Mouse (Mus musculus): Measurements from ENCODE around the gene Rassf7. TPM values are rescaled to one million over a fixed set of nuclear protein-coding genes. Genes with fewer than 3 reads are reported as not detected.

The Rassf7 gene
- total and polyA plus RNA-seq, 3 experiments = 4.1 to 11.6 (median 8.1) TPM

DNA sequence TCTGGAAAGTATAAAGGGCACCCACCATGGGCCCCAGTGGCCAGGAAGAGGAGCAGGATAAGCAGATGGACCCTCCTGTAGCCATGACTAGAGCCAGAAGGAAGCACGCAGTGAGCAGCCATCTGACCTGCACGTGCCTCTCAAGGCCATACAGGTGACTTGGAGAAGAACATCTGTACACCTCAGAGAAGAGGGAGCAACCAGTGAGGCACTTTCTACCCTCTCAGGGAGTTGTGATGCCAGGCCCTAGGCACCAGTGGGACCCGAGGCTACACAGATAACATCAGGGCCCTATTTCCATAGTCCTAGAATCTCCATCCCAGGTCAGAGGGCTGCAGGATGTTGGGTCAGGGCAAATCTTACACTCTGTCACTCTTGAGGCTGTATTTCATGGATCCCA, 25.4 kb upstream of the Rassf7 start:
- dilution Hi-C loops (cut with MboI; ENCODE audit: extremely low pct_ligation_motif_present, extremely low pct_unique_long_range_greater_than_20kb, low sequenced_read_pairs) = no loop called here
- Histone ChIP-seq H3K9ac (ENCODE audit: insufficient read depth, low read depth) (no peak overlapping the region), H3K36me3 (replicated peaks in 1 of 2; ENCODE audit: control insufficient read depth in 1 of 2, insufficient read depth in 1 of 2, low read length in 1 of 2) (peaks cover 31 to 42% of the 10 kb centered on the region in 2 experiments), H3K27ac (ENCODE audit: insufficient read depth, low read depth) (no peak overlapping the region), H3K4me2 (ENCODE audit: insufficient read depth, low read depth, poor library complexity, severe bottlenecking) (no peak overlapping the region), H3K79me2 (replicated peaks; ENCODE audit: control insufficient read depth, extremely low read depth, insufficient read depth, poor library complexity, severe bottlenecking) (no peaks in the 10 kb centered on the region), H3K9me3 (replicated peaks; ENCODE audit: low read length) (no peaks in the 10 kb centered on the region), H3K27me3 (replicated peaks) (no peaks in the 10 kb centered on the region), H3K4me3 (replicated peaks in 1 of 3; ENCODE audit: low read depth in 2 of 3, low read length in 2 of 3, poor library complexity in 1 of 3) (no peak overlapping the region), H3K4me1 (ENCODE audit: control insufficient read depth in 1 of 2, insufficient read depth in 2 of 2) (peaks cover 6 to 15% of the 10 kb centered on the region in 2 experiments)
- no peak for TF ChIP-seq ELF1 (IDR thresholded peaks at IDR 0.05; ENCODE audit: low read depth, low read length)
- TF ChIP-seq GABPA (IDR thresholded peaks at IDR 0.05; ENCODE audit: insufficient replicate concordance, low read depth, low read length) = no peak
- no peak for TF ChIP-seq POLR2A (IDR thresholded peaks at IDR 0.05; ENCODE audit: low read depth, low read length)
- TF ChIP-seq POLR2AphosphoS2 (IDR thresholded peaks at IDR 0.05; ENCODE audit: low read depth, low read length) = no peak
- no peak for TF ChIP-seq PAX5 (IDR thresholded peaks at IDR 0.05; ENCODE audit: low read length)
- TF ChIP-seq USF1 (IDR thresholded peaks at IDR 0.05; ENCODE audit: low read depth, low read length) = no peak
- no peak for TF ChIP-seq SMC3 (IDR thresholded peaks at IDR 0.05; ENCODE audit: low read depth, low read length)
- in situ Hi-C loops (cut with MboI; ENCODE audit: low pct_ligation_motif_present, low pct_unique_long_range_greater_than_20kb, low sequenced_read_pairs) = no loop called here
- DNase-seq (ENCODE audit: extremely low read depth) = no peak

DNA sequence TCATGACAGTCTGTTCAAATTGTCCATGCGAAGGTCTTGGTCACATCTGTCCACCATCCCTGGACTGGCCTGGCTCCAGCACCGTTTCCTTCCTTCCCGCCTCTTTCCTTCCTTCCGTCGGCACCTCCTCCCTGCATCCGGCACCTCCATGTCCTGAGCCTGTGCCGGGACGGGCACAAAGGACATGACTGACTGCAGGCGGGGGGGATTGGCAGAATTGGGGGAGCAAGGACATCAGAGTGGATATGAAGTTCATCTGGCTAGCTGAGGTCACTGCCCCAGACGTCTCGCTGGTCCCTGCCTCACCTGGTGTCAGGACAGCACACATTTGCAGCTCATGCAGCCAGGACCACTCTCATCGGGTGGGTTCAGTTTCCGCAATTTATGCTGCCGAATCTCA, 24.6 kb upstream of the Rassf7 start:
- in situ Hi-C loops (cut with MboI; ENCODE audit: low pct_ligation_motif_present, low pct_unique_long_range_greater_than_20kb, low sequenced_read_pairs) = no loop called here
- no peak for DNase-seq (ENCODE audit: extremely low read depth)
- Histone ChIP-seq H3K9ac (ENCODE audit: insufficient read depth, low read depth) (no peak overlapping the region), H3K4me1 (ENCODE audit: control insufficient read depth in 1 of 2, insufficient read depth in 2 of 2) (peaks cover 6 to 18% of the 10 kb centered on the region in 2 experiments), H3K36me3 (replicated peaks in 1 of 2; ENCODE audit: control insufficient read depth in 1 of 2, insufficient read depth in 1 of 2, low read length in 1 of 2) (peaks cover 31 to 42% of the 10 kb centered on the region in 2 experiments), H3K79me2 (replicated peaks; ENCODE audit: control insufficient read depth, extremely low read depth, insufficient read depth, poor library complexity, severe bottlenecking) (no peaks in the 10 kb centered on the region), H3K4me3 (replicated peaks in 1 of 3; ENCODE audit: low read depth in 2 of 3, low read length in 2 of 3, poor library complexity in 1 of 3) (no peak overlapping the region), H3K9me3 (replicated peaks; ENCODE audit: low read length) (no peaks in the 10 kb centered on the region), H3K27ac (ENCODE audit: insufficient read depth, low read depth) (no peak overlapping the region), H3K27me3 (replicated peaks) (no peaks in the 10 kb centered on the region), H3K4me2 (ENCODE audit: insufficient read depth, low read depth, poor library complexity, severe bottlenecking) (no peak overlapping the region)
- TF ChIP-seq MXI1 (IDR thresholded peaks at IDR 0.05; ENCODE audit: low read depth, low read length) (no peak), CHD2 (IDR thresholded peaks at IDR 0.05; ENCODE audit: low read length) (no peak), MEF2A (IDR thresholded peaks at IDR 0.05; ENCODE audit: borderline replicate concordance, low read depth, low read length) (no peak), ELF1 (IDR thresholded peaks at IDR 0.05; ENCODE audit: low read depth, low read length) (no peak), EP300 (IDR thresholded peaks at IDR 0.05; ENCODE audit: low read length) (no peak), NRF1 (IDR thresholded peaks at IDR 0.05; ENCODE audit: low read depth, low read length) (no peak), ZMIZ1 (IDR thresholded peaks at IDR 0.05; ENCODE audit: low read depth, low read length) (no peak), USF1 (IDR thresholded peaks at IDR 0.05; ENCODE audit: low read depth, low read length) (no peak), TCF12 (IDR thresholded peaks at IDR 0.05; ENCODE audit: low read depth, low read length) (no peak), HCFC1 (IDR thresholded peaks at IDR 0.05; ENCODE audit: low read depth, low read length) (no peak), MAX (IDR thresholded peaks at IDR 0.05; ENCODE audit: low read length) (no peak), RCOR1 (conservative IDR thresholded peaks at IDR 0.05; ENCODE audit: low read depth, low read length) (no peak), ETS1 (conservative IDR thresholded peaks at IDR 0.05; ENCODE audit: low read depth, low read length) (no peak), IRF4 (IDR thresholded peaks at IDR 0.05; ENCODE audit: low read depth, low read length) (no peak), ZNF384 (IDR thresholded peaks at IDR 0.05; ENCODE audit: low read depth, low read length) (no peak), TBP (conservative IDR thresholded peaks at IDR 0.05; ENCODE audit: low read depth, low read length) (no peak)
- dilution Hi-C loops (cut with MboI; ENCODE audit: extremely low pct_ligation_motif_present, extremely low pct_unique_long_range_greater_than_20kb, low sequenced_read_pairs) = no loop called here

All from CH12.LX (cell line).